Mouse (Mus musculus) common myeloid progenitor, adult 5-6 weeks (primary cell): Measurements from ENCODE around the gene 4933402N22Rik. TPM values are rescaled to one million over a fixed set of nuclear protein-coding genes. Genes with fewer than 3 reads are reported as not detected.
"Not testable (repeated sequence)": the region's sequence is repeated elsewhere in the genome, so short reads cannot be mapped to it uniquely, and the experiment has no call there.

Experiments used
- ATAC-seq: replicated peaks from 2 replicates; pipeline ENCODE4 v1.8.0; 2016; ENCODE audit warnings: low read depth, mild to moderate bottlenecking, moderate TSS enrichment, inconsistent platforms; ENCODE audit not compliant: poor library complexity, severe bottlenecking
- total RNA-seq: library from RNA; stranded (forward); fragments of 200-1000, 187-1606 nt; gene quantifications from 2 replicates; pipeline ENCODE4 v1.2.3, GENCODE M21; 2017

4933402N22Rik gene
- not detected in 2 replicates for total RNA-seq

DNA sequence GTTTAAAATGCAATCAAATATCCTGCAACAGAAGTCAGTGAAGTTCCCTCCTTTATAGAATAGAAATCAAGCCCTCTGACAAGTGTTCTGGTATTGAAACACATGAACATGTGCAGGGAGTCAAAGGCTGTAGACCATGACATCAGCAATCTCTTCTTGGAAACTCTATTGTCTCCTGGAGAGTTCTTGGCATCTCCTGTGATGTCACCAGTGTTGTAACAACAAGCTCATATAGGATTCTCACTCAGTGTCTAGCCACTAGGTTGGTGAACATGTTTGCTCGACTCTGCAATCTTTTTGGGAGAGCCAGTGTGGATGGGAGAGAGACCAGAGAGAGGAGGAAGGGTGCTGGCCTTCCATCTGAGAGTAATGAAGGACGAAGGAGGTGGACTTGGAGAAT, at the start of gene 4933402N22Rik:
TSS of gene 4933402N22Rik (plus strand) at position 301 of the 400 bp plus-strand sequence.
- ATAC-seq, result not testable (repeated sequence)

DNA sequence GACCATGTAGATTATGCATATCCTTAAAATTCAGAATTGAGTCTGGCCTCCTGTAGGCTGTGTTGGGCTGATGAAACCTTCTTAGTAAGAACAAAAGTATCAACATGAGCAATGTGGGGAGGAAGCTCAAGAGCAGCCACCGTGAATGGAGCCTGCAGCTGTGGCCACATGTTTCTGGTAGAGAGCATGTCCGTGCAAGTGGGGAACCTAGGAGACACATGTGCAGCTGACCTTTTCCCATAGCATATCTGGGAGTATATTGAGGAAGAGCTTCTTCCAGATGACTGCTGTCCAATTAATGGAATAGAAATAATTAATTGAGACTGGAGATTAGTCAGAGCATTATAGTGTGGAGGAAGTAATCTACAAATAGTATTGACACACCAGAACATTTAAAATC, 5.9 kb downstream of the 4933402N22Rik start:
- ATAC-seq, result not testable (repeated sequence)

Other genes starting within 250 kb of the 4933402N22Rik start
- gene Gm8922, start 236.1 kb upstream of the 4933402N22Rik start, total RNA-seq, result not detected in 2 replicates
- gene Gm8926, start 147.5 kb upstream of the 4933402N22Rik start, total RNA-seq, result not detected in 2 replicates
- gene Gm6465, start 72.5 kb upstream of the 4933402N22Rik start, total RNA-seq, result not detected in 2 replicates